ENCODE assay signal across 7 mouse cellular contexts in genomic region chr7:128460865-128461228, GRCm38 (mm10). TPM values are rescaled to one million over a fixed set of nuclear protein-coding genes. Genes with fewer than 3 reads are reported as not detected.
DNase-seq lines count a peak whose midpoint lies in the region; ATAC-seq and TF ChIP-seq lines count a peak whose summit lies in the region.

No protein-coding gene starts in this region.

- peak; percentile 46; the same call in 1 of the 2 replicates for ATAC-seq in intestine, embryonic 15.5 days

- no peaks in the 10 kb centered on the region for H3K36me3 ChIP-seq in embryonic facial prominence, embryonic 10.5 days (replicated peaks)
- H3K36me3 ChIP-seq in intestine, embryonic 15.5 days = no peaks in the 10 kb centered on the region
- H3K36me3 ChIP-seq in myocyte (ENCODE audit: control insufficient read depth, insufficient read depth) = no peaks in the 10 kb centered on the region

- TF ChIP-seq POLR2A in myocyte (IDR thresholded peaks at IDR 0.05; ENCODE audit: insufficient read length, low read depth) = no peak

- peaks cover 27% of the 10 kb centered on the region for H3K4me1 ChIP-seq in embryonic facial prominence, embryonic 10.5 days
- peaks cover 10% of the 10 kb centered on the region; the same call in 1 of the 2 replicates for H3K4me1 ChIP-seq in intestine, embryonic 15.5 days (replicated peaks)

- no peaks in the 10 kb centered on the region for H3K27me3 ChIP-seq in embryonic facial prominence, embryonic 10.5 days (replicated peaks; ENCODE audit: low read depth, poor library complexity, severe bottlenecking)
- H3K27me3 ChIP-seq in intestine, embryonic 15.5 days (replicated peaks) = no peaks in the 10 kb centered on the region
- no peaks in the 10 kb centered on the region for H3K27me3 ChIP-seq in myocyte (ENCODE audit: control insufficient read depth, insufficient read depth, insufficient read length)

- peak overlapping the region; percentile 97 for H3K27ac ChIP-seq in embryonic facial prominence, embryonic 10.5 days (replicated peaks)
- peak overlapping the region; percentile 98 for H3K27ac ChIP-seq in intestine, embryonic 15.5 days

- peak overlapping the region; percentile 95 for H3K4me3 ChIP-seq in embryonic facial prominence, embryonic 10.5 days
- peak overlapping the region; percentile 67 for H3K4me3 ChIP-seq in intestine, embryonic 15.5 days (replicated peaks)
- H3K4me3 ChIP-seq in myocyte = peak overlapping the region; percentile 95

- WGBS in embryonic facial prominence, embryonic 10.5 days = under 1% methylated on average over 23 of the region's 23 CpGs
- WGBS in intestine, embryonic 15.5 days = 0% methylated on average over 22 of the region's 23 CpGs

- peak overlapping the region; percentile 82 for H3K9ac ChIP-seq in intestine, embryonic 15.5 days

- H3K79me2 ChIP-seq in myocyte (ENCODE audit: control insufficient read depth, insufficient read depth) = peaks cover 52% of the 10 kb centered on the region

- peak overlapping the region; percentile 90 for H3ac ChIP-seq in myocyte (ENCODE audit: control insufficient read depth, insufficient read length)

- intact Hi-C loops in left cerebral cortex, postnatal 14 days (cut with DNase I) = loop anchor here (2.0 kb wide), 1 partner anchor 230 kb away; no protein-coding TSS in a partner anchor

- peak overlapping the region; percentile 86 for H3K4me2 ChIP-seq in intestine, embryonic 15.5 days (replicated peaks)
- peak overlapping the region; percentile 94 for H3K4me2 ChIP-seq in myocyte (ENCODE audit: low read depth)

- DNase-seq in left cerebral cortex, postnatal 14 days (ENCODE audit: low spot score in 2 of 2) = peak; percentile 27 to 34
- DNase-seq in left cerebral cortex, adult 9 months (ENCODE audit: low spot score in 2 of 2) = no peak
- DNase-seq in Muller cell, postnatal 12 days (ENCODE audit: inconsistent ontology term) = peak; percentile 63
- no peak for DNase-seq in embryonic facial prominence, embryonic 10.5 days (ENCODE audit: low spot score)
- DNase-seq in layer of hippocampus, adult 8-10 months (ENCODE audit: low spot score in 2 of 2) = no peak

- H3K9me3 ChIP-seq in embryonic facial prominence, embryonic 10.5 days = no peaks in the 10 kb centered on the region
- H3K9me3 ChIP-seq in intestine, embryonic 15.5 days = no peaks in the 10 kb centered on the region

TF ChIP-seq in myocyte, 11 proteins besides CTCF, POLR2A, EP300 and RAD21:
- TF ChIP-seq MYOD1 (IDR thresholded peaks at IDR 0.05; ENCODE audit: control insufficient read depth in 1 of 3, insufficient read length in 2 of 3, low read depth in 2 of 3) (no peak), SRF (IDR thresholded peaks at IDR 0.05; ENCODE audit: control insufficient read depth, insufficient read length, low read depth) (no peak), CEBPB (IDR thresholded peaks at IDR 0.05; ENCODE audit: insufficient read depth, poor library complexity, severe bottlenecking) (no peak), TCF12 (IDR thresholded peaks at IDR 0.05; ENCODE audit: insufficient read depth, poor library complexity, severe bottlenecking) (no peak), POLR2AphosphoS2 (IDR thresholded peaks at IDR 0.05; ENCODE audit: insufficient read length, low read depth) (no peak), USF1 (IDR thresholded peaks at IDR 0.05; ENCODE audit: low read depth) (no peak), MAX (IDR thresholded peaks at IDR 0.05; ENCODE audit: low read depth) (no peak), MYOG (IDR thresholded peaks at IDR 0.05; ENCODE audit: control insufficient read depth in 1 of 3, insufficient read depth in 1 of 3, insufficient read length in 2 of 3, low read depth in 2 of 3) (no peak)

RNA-seq across cellular contexts. Expression of gene Tial1, which starts 0.7 kb away (rescaled TPM):
- total RNA-seq in left cerebral cortex, postnatal 14 days (2021) = 10 to 100 TPM; 91.7 to 98.2 TPM
- 25.3 and 27.0 TPM in 2 replicates for polyA plus RNA-seq in embryonic facial prominence, embryonic 10.5 days (2016; fragmentation: Nextera tagmentation; extraction: Ambion mirVana)
- polyA plus RNA-seq in intestine, embryonic 15.5 days (2015; fragmentation: Nextera tagmentation; extraction: Ambion mirVana) = 19.9 and 24.2 TPM in 2 replicates
- 31.4 TPM for polyA plus RNA-seq in myocyte (2012; fragmentation: generic; extraction: Trizol)
- total RNA-seq in layer of hippocampus, adult 8-10 months (2022) = 100 to 1,000 TPM; 107 to 155 (median 123) TPM

RNA-seq across cellular contexts. Expression of gene Rgs10, which starts 42.3 kb away (rescaled TPM):
- 10 to 100 TPM; 47.2 to 48.8 TPM for total RNA-seq in left cerebral cortex, postnatal 14 days (2021)
- polyA plus RNA-seq in embryonic facial prominence, embryonic 10.5 days (2016; fragmentation: Nextera tagmentation; extraction: Ambion mirVana) = 4.1 and 8.2 TPM in 2 replicates
- polyA plus RNA-seq in intestine, embryonic 15.5 days (2015; fragmentation: Nextera tagmentation; extraction: Ambion mirVana) = 26.4 and 30.5 TPM in 2 replicates
- 8.5 TPM for polyA plus RNA-seq in myocyte (2012; fragmentation: generic; extraction: Trizol)
- 10 to 100 TPM; 41.3 to 80.9 (median 59.9) TPM for total RNA-seq in layer of hippocampus, adult 8-10 months (2022)

Comparison
In these comparisons a context has a peak if more than half of its experiments do, and no peak if none do; other contexts are left out.
1. DNase-seq: peak in left cerebral cortex, postnatal 14 days (2 of 2) and Muller cell, postnatal 12 days (single experiment); none in left cerebral cortex, adult 9 months (0 of 2), embryonic facial prominence, embryonic 10.5 days (single experiment) and layer of hippocampus, adult 8-10 months (0 of 2).
2. Peak in every context shown above with its lines, with median percentiles within 50 percentile points of each other: H3K4me3 ChIP-seq.